In the genomic region with DNA sequence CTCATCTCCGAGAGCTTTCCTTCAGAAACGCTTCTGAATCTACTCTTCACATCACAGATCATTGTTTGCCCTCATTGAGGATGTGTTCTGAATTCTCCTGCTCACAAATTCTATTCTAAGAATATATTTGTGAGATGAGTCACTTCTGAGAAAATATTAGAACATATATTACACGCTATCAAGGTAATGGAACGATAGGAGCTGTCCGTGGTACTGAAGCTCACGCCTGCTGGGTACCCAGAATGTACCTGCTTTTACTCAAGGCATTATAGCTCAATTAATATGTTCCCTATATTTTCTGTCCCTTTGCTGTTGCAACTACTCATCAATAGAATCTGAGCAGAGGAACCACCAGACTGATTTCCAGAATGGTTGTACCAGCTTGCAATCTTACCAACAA, we compare ENCODE assay signal across 11 mouse cellular contexts.
DNase-seq lines count a peak whose midpoint lies in the region; ATAC-seq lines count a peak whose summit lies in the region.
"Had no signal": no experiment of that assay in that cellular context is flagged by ENCODE, and none has a peak within 500 bp of the region (broad histone marks: within the 10 kb centered on the region; RNA-seq: fewer than 3 reads in every experiment).

No protein-coding gene starts in this region.

- H3K9me3 ChIP-seq in neural tube, embryonic 15.5 days (replicated peaks), result no peaks in the 10 kb centered on the region
- H3K9me3 ChIP-seq: forebrain, embryonic 15.5 days had no signal

- H3K9ac ChIP-seq in neural tube, embryonic 15.5 days (replicated peaks), result no peak overlapping the region
- H3K9ac ChIP-seq: forebrain, embryonic 15.5 days had no signal

- DNase-seq in heart, postnatal 14 days, result peak; percentile 11 to 45
- DNase-seq in heart, postnatal 25 days (ENCODE audit: low spot score), result no peak
- peak; percentile 17 for DNase-seq in neural tube, embryonic 10.5 days (ENCODE audit: extremely low spot score, low spot score)
- peak; percentile 9 for DNase-seq in c-Kit-positive CD71-negative TER-119-negative erythroid progenitor cells, embryonic 14.5 days (ENCODE audit: low read depth)
- peak; percentile 64 for DNase-seq in mesoderm, embryonic 11.5 days (ENCODE audit: low read depth, low spot score)
- DNase-seq in Muller cell, postnatal 12 days (ENCODE audit: inconsistent ontology term), result no peak
- no peak for DNase-seq in spleen, postnatal 36 days (ENCODE audit: low spot score in 2 of 2)

- no peaks in the 10 kb centered on the region for H3K27me3 ChIP-seq in neural tube, embryonic 15.5 days (replicated peaks)
- H3K27me3 ChIP-seq: forebrain, embryonic 15.5 days had no signal

- no peaks in the 10 kb centered on the region for H3K4me1 ChIP-seq in neural tube, embryonic 15.5 days
- H3K4me1 ChIP-seq: forebrain, embryonic 15.5 days had no signal

- ATAC-seq in neural tube, embryonic 15.5 days (ENCODE audit: low FRiP score), result no peak
- ATAC-seq: forebrain, embryonic 15.5 days had no signal

- intact Hi-C loops in heart, postnatal 14 days (cut with DNase I), result no loop called here
- intact Hi-C loops in heart, postnatal 25 days (cut with DNase I), result no loop called here

- WGBS in neural tube, embryonic 15.5 days, result 77% methylated on average over 6 of the region's 6 CpGs

- H3K36me3 ChIP-seq in neural tube, embryonic 15.5 days, result no peaks in the 10 kb centered on the region
- H3K36me3 ChIP-seq: forebrain, embryonic 15.5 days had no signal

- H3K27ac ChIP-seq in neural tube, embryonic 15.5 days (replicated peaks), result no peak overlapping the region
- H3K27ac ChIP-seq: forebrain, embryonic 15.5 days; layer of hippocampus, adult 2 months; macrophage had no signal

- no peak overlapping the region for H3K4me2 ChIP-seq in neural tube, embryonic 15.5 days
- H3K4me2 ChIP-seq: forebrain, embryonic 15.5 days had no signal

- no peak overlapping the region for H3K4me3 ChIP-seq in neural tube, embryonic 15.5 days (replicated peaks)
- H3K4me3 ChIP-seq: forebrain, embryonic 15.5 days; layer of hippocampus, adult 2 months had no signal

Comparison
In these comparisons a context has a peak if more than half of its experiments do, and no peak if none do; other contexts are left out.
1. DNase-seq: peak in heart, postnatal 14 days (2 of 2), neural tube, embryonic 10.5 days (single experiment), c-Kit-positive CD71-negative TER-119-negative erythroid progenitor cells, embryonic 14.5 days (single experiment) and mesoderm, embryonic 11.5 days (single experiment); none in heart, postnatal 25 days (single experiment), Muller cell, postnatal 12 days (single experiment) and spleen, postnatal 36 days (0 of 2).